Mouse (Mus musculus) ES-Bruce4 (cell line): Measurements from ENCODE around the gene Vps53. TPM values are rescaled to one million over a fixed set of nuclear protein-coding genes. Genes with fewer than 3 reads are reported as not detected.

Experiments used
- H3K27ac ChIP-seq: 2 replicates; pipeline ENCODE4 v1.5.1; 2012; ENCODE audit warnings: low read length, inconsistent platforms; ENCODE audit not compliant: insufficient read depth
- H3K27me3 ChIP-seq: 2 replicates; pipeline ENCODE4 v1.6.1; 2012; ENCODE audit warnings: mild to moderate bottlenecking, low read length, inconsistent platforms; ENCODE audit not compliant: control insufficient read depth, poor library complexity, insufficient read depth, severe bottlenecking
- H3K36me3 ChIP-seq: 2 replicates; pipeline ENCODE4 v1.6.1; 2012; ENCODE audit warnings: inconsistent platforms, mild to moderate bottlenecking, low read length, moderate library complexity; ENCODE audit not compliant: control insufficient read depth, poor library complexity, insufficient read depth, severe bottlenecking
- H3K4me1 ChIP-seq: one replicate; pipeline ENCODE4 v1.8.1; 2011; ENCODE audit warnings: low read length; ENCODE audit not compliant: control insufficient read depth, insufficient read depth
- H3K4me3 ChIP-seq: 2 replicates; pipeline ENCODE4 v1.5.1; 2011; ENCODE audit warnings: low read depth, mild to moderate bottlenecking, low read length
- H3K9ac ChIP-seq: 2 replicates; pipeline ENCODE4 v1.6.1; 2012; ENCODE audit warnings: low read depth, mild to moderate bottlenecking, inconsistent platforms; ENCODE audit not compliant: poor library complexity, severe bottlenecking
- H3K9me3 ChIP-seq: replicated peaks from 2 replicates; pipeline ENCODE4 v1.6.1; 2012; ENCODE audit warnings: mild to moderate bottlenecking, low read length, inconsistent platforms; ENCODE audit not compliant: control insufficient read depth, poor library complexity, insufficient read depth, severe bottlenecking
- CTCF ChIP-seq: IDR thresholded peaks from one replicate; pipeline ENCODE4 v1.8.1; 2011; ENCODE audit warnings: low read depth, low read length
- EP300 ChIP-seq: IDR thresholded peaks from 2 replicates; pipeline ENCODE4 v1.6.1; 2011; ENCODE audit warnings: low read depth, low read length; ENCODE audit not compliant: insufficient read depth
- POLR2A ChIP-seq: IDR thresholded peaks from one replicate; pipeline ENCODE4 v1.8.1; 2011; ENCODE audit warnings: low read length; ENCODE audit not compliant: insufficient read depth
- polyA plus RNA-seq: library from polyadenylated mRNA; stranded (reverse); fragments of >200 nt; gene quantifications from 2 replicates; pipeline ENCODE4 v1.2.4, GENCODE M21; 2011; ENCODE audit warnings: low read depth; ENCODE audit not compliant: missing spikeins, insufficient read depth, insufficient read length

Vps53 gene
- polyA plus RNA-seq, 1 experiment = 24.3 TPM

DNA sequence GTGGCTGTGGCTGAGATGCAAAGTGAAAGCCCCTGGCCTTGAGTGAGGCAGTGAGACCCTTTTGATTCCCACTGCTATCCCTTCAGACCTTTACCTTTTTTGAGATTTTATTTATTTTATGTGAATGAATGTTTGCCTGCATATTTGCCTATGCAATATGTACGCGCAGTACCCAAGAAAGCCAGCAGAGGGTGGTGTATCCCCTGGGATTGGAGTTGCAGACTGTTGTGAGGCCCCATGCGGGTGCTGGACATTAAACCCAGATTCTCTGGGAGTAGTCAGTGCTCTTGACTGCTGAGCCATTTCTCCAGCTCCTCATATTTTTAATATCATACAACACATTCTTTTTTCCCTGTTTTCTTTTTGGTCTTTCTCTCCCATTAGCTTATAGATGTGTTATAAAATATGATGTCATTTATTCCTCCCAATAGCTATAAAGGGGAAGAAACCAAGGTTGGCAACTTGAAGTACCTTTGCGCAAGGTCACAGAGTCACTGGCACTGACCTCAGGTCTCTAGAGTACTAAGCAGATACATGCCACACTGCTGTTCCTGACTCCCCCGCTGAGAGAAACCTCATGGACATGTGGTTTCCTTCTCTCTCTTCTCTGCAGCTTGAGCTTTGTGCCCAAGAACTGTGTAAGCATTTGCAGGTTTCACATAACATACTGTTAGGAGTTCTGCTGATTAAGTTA is 93.4 kb downstream of the Vps53 start:
- Histone ChIP-seq H3K4me1 (no peaks in the 10 kb centered on the region), H3K9ac (no peak overlapping the region)

DNA sequence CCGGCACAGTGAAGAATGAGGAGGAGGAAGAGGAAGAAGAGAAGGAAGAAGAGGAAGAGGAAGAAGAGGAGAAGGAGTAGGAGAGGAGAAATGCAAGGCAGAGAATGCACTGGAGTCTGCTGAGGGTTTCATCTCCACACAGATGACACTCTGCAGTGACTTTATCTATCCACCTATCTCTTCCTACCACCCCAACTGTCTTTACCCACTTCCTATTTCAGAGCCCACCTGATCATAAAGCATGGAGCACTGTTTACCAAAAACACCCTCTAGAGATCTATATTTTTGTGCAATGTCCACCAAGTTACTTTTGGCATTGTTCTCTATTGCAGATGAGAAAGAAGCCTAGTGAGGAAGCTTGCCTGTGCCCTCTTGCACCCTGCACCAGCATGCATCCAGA is 94.5 kb downstream of the Vps53 start:
- no peaks in the 10 kb centered on the region for H3K36me3 ChIP-seq
- TF ChIP-seq EP300 = no peak
- no peak for TF ChIP-seq POLR2A
- TF ChIP-seq CTCF = no peak
- H3K4me3 ChIP-seq = no peak overlapping the region
- no peaks in the 10 kb centered on the region for H3K27me3 ChIP-seq
- H3K9ac ChIP-seq = no peak overlapping the region
- no peaks in the 10 kb centered on the region for H3K9me3 ChIP-seq
- H3K27ac ChIP-seq = no peak overlapping the region
- H3K4me1 ChIP-seq = no peaks in the 10 kb centered on the region

More for the DNA sequence above, 93.4 kb downstream of the Vps53 start:
- no peak overlapping the region for H3K4me3 ChIP-seq
- H3K36me3 ChIP-seq = no peaks in the 10 kb centered on the region
- no peak overlapping the region for H3K27ac ChIP-seq
- TF ChIP-seq EP300 (no peak), CTCF (peak; percentile 67)
- no peaks in the 10 kb centered on the region for H3K9me3 ChIP-seq
- no peaks in the 10 kb centered on the region for H3K27me3 ChIP-seq

DNA sequence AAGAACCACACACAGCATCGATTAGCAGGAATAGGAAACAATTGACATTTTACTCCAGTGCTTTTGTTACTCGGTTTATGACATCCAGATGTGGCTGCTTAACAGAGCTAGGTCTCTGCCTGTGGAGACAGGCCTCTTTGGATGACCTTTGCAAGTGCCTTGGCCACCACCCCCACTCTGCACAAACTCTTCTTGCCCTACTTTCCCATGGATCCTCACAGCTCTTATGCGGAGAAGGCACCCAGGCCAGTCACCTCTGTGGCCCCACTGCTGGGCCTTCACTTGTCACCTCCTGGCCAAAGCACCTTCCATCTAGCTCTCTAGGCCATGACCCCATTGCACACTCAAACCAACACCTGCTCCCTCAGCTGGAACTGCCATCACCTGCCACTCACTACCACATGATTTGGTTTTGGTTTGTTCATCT is 95.5 kb downstream of the Vps53 start:
- Histone ChIP-seq H3K36me3 (no peaks in the 10 kb centered on the region), H3K4me3 (no peak overlapping the region), H3K9ac (no peak overlapping the region), H3K4me1 (no peaks in the 10 kb centered on the region), H3K27me3 (no peaks in the 10 kb centered on the region), H3K9me3 (no peaks in the 10 kb centered on the region), H3K27ac (no peak overlapping the region)
- no peak for TF ChIP-seq CTCF
- no peak for TF ChIP-seq EP300
- TF ChIP-seq POLR2A = no peak

DNA sequence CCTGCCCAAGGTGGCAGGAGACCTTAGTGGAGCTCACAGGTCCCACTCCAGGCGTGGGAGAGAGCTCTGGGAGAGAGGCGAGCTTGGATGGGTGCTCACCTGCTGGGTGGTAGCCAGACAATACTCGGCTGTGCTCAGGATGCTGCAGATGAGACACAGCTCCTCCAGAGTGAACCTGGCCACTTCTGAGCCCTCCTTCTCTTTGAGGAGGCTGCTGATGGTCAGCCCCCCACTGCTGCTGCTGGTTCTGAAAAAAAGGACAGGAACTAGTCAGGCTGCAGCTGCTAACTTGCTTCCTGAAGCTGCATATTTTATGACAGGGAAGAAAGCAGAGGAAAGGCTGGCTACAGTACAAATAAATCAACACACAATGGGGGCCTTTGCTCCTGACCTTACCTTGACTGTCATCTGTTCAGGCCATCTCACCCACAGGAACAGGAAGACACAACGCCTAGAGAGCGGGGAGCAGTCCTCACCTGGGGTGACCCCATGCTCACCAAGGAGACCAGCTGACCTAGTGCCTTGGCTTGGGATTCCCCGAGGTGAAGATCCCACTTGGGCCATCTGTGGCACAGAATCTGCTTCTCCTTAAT is 98.3 kb downstream of the Vps53 start:
- Histone ChIP-seq H3K36me3 (no peaks in the 10 kb centered on the region), H3K4me1 (no peaks in the 10 kb centered on the region), H3K27ac (no peak overlapping the region), H3K4me3 (no peak overlapping the region), H3K9ac (no peak overlapping the region), H3K9me3 (no peaks in the 10 kb centered on the region), H3K27me3 (no peaks in the 10 kb centered on the region)
- no peak for TF ChIP-seq EP300
- no peak for TF ChIP-seq POLR2A
- no peak for TF ChIP-seq CTCF

DNA sequence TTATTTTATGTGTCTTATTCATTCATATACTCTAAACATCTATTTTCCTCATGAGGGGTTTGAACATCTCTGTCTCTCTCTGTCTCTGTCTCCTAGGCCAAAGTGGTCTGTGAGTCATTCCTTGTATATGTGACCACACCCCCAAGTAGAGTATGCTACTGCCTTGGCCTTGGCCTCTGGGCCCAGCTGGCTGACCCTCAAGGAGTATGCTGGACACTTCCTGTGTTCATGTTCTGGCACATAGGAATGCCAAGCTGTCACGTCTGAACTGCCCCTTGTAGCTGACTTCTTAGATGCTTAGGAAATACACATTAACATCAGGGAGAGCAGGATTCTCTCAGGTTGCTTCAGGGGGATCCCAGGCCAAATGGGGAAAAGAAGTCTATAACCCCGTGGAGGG is 99.2 kb downstream of the Vps53 start:
- H3K36me3 ChIP-seq = no peaks in the 10 kb centered on the region
- H3K27ac ChIP-seq = no peak overlapping the region
- TF ChIP-seq POLR2A (no peak), EP300 (no peak), CTCF (no peak)
- H3K4me3 ChIP-seq = no peak overlapping the region
- no peaks in the 10 kb centered on the region for H3K27me3 ChIP-seq
- H3K9me3 ChIP-seq = no peaks in the 10 kb centered on the region
- no peaks in the 10 kb centered on the region for H3K4me1 ChIP-seq
- H3K9ac ChIP-seq = no peak overlapping the region

DNA sequence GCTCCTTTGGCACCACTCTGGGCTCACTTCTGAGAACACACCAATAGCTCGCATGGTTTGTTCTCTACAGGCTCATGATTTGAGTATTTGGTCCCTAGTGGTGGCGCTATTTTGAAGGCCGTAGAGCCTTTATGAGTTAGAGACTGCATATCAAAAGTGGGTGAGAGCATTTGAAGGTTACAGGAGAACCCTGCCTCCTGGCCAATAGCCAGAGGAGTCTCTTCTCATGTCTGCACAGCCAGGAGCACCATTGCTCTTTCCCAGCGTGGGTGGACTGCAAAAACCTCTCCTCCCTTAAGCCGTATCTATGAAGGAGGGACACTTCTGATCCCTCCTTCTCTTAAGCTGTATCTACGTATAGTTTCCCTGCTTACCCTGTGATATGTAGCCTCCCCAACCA is 102.1 kb downstream of the Vps53 start:
- Histone ChIP-seq H3K36me3 (no peaks in the 10 kb centered on the region), H3K27me3 (no peaks in the 10 kb centered on the region)
- TF ChIP-seq EP300 (no peak), POLR2A (no peak), CTCF (no peak)

More for the DNA sequence above, 102.1 kb downstream of the Vps53 start:
- H3K4me3 ChIP-seq = no peak overlapping the region
- no peak overlapping the region for H3K27ac ChIP-seq
- H3K9me3 ChIP-seq = no peaks in the 10 kb centered on the region
- H3K9ac ChIP-seq = no peak overlapping the region
- no peaks in the 10 kb centered on the region for H3K4me1 ChIP-seq
